Mouse (Mus musculus) C2C12 (cell line): ENCODE measurements around the gene Pkig. TPM values are rescaled to one million over a fixed set of nuclear protein-coding genes. Genes with fewer than 3 reads are reported as not detected.

ENCODE experiments used
- H3K27me3 ChIP-seq: one replicate; pipeline ENCODE4 v1.6.1; 2011; ENCODE audit not compliant: control insufficient read depth, insufficient read depth, insufficient read length
- H3K36me3 ChIP-seq: one replicate; pipeline ENCODE4 v1.6.1; 2011; ENCODE audit not compliant: control insufficient read depth, insufficient read depth
- H3K4me3 ChIP-seq: one replicate; pipeline ENCODE4 v1.5.1; 2011; ENCODE audit warnings: mild to moderate bottlenecking, control low read depth; ENCODE audit not compliant: poor library complexity, insufficient read depth, severe bottlenecking
- H3K79me2 ChIP-seq: one replicate; pipeline ENCODE4 v1.6.1; 2011; ENCODE audit not compliant: control insufficient read depth, insufficient read depth
- H3K79me3 ChIP-seq: one replicate; pipeline ENCODE4 v1.6.1; 2011; ENCODE audit warnings: low read depth, control low read depth
- H3ac ChIP-seq: one replicate; pipeline ENCODE3; 2011; ENCODE audit warnings: low read depth; ENCODE audit not compliant: control insufficient read depth, insufficient read length
- CEBPB ChIP-seq: IDR thresholded peaks from one replicate; pipeline ENCODE4 v1.6.1; 2011; ENCODE audit warnings: low read depth, mild to moderate bottlenecking, control low read depth, moderate library complexity
- CTCF ChIP-seq: IDR thresholded peaks from one replicate; pipeline ENCODE4 v1.5.1; 2011; ENCODE audit not compliant: control insufficient read depth, insufficient read depth, insufficient read length
- FOSL1 ChIP-seq: IDR thresholded peaks from one replicate; pipeline ENCODE4 v1.8.0; 2011; ENCODE audit warnings: mild to moderate bottlenecking, low read length; ENCODE audit not compliant: poor library complexity, insufficient read depth, severe bottlenecking
- MAX ChIP-seq: IDR thresholded peaks from one replicate; pipeline ENCODE4 v1.6.1; 2011; ENCODE audit warnings: mild to moderate bottlenecking, control low read depth
- MYOD1 ChIP-seq: IDR thresholded peaks from one replicate; pipeline ENCODE4 v1.6.1; 2011; ENCODE audit warnings: low read depth; ENCODE audit not compliant: control insufficient read depth, insufficient read length
- MYOG ChIP-seq: IDR thresholded peaks from one replicate; pipeline ENCODE4 v1.6.1; 2011; ENCODE audit not compliant: control insufficient read depth, insufficient read length; ENCODE audit errors: extremely low read depth
- USF1 ChIP-seq: IDR thresholded peaks from one replicate; pipeline ENCODE4 v1.6.1; 2011; ENCODE audit warnings: low read depth, mild to moderate bottlenecking, control low read depth, moderate library complexity
- polyA plus RNA-seq: library from polyadenylated mRNA; unstranded; fragments of >200 nt; fragmentation: generic; extraction: Trizol; gene quantifications from one replicate; pipeline ENCODE4 v1.2.1, GENCODE M21; 2012; ENCODE audit warnings: missing spikeins

The Pkig gene
- polyA plus RNA-seq, 1 experiment: 254 TPM

DNA sequence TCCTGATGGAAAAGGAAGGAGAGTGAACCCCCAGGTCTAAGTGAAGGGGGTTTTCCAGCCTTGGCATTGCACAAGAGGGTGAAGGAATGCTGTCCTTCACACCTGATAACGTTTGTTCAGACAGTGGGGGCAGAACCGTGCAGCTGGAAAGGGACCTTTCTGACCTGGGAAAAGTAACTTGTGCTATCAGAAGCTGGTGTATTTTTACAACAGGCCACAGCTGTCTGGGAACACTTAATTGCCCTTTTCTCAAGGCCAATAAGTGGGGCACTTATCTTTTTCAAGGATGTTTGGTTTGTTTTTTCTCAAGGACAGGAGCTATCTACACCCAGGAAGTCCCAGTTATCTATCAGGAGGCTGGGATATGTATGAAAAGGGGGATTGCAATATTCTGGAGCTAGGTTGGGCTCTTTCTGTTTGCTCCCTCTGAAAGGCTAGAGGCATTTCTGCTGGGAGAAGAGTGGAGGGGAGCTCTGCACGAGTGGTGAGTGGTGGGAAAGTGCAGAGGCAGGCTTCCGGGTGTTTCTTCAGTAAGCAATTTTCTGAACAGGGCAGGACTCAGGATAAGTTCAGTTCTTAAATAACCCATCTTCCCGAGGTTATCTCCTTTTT lies 20.4 kb upstream of the Pkig start:
- Histone ChIP-seq H3K4me3 (no peak overlapping the region), H3K79me3 (peaks cover 19% of the 10 kb centered on the region), H3K79me2 (peaks cover 63% of the 10 kb centered on the region), H3K36me3 (peaks cover 25% of the 10 kb centered on the region), H3K27me3 (no peaks in the 10 kb centered on the region), H3ac (no peak overlapping the region)
- TF ChIP-seq USF1 (no peak), FOSL1 (no peak), MYOG (no peak), MAX (no peak), CEBPB (no peak), MYOD1 (no peak), CTCF (no peak)

DNA sequence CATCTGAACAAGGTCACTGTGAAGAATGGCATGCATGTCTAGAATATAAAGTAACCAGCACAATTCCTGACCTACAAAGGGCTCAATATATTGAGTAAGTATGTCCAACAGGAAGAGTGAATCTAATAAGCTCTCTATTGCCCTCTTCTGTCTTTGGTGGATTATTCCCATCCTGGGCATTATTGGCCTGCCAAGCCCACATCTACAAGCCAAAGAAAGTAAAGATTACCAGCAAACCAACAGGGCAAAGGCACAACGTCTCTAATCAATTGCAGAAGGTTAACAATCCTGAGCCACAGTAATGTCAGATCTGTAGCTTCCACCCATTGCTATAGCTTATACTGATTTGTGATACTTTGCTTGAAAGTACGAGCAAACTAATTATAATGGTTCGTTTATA lies 17.7 kb upstream of the Pkig start:
- no peak overlapping the region for H3K4me3 ChIP-seq
- no peak for TF ChIP-seq MYOD1
- no peak for TF ChIP-seq CEBPB
- no peak for TF ChIP-seq USF1
- no peak for TF ChIP-seq MAX
- no peak for TF ChIP-seq FOSL1
- no peak for TF ChIP-seq MYOG
- TF ChIP-seq CTCF: no peak
- H3K36me3 ChIP-seq: peaks cover 17% of the 10 kb centered on the region
- H3K79me2 ChIP-seq: peaks cover 80% of the 10 kb centered on the region
- no peaks in the 10 kb centered on the region for H3K27me3 ChIP-seq
- H3K79me3 ChIP-seq: peaks cover 30% of the 10 kb centered on the region
- H3ac ChIP-seq: no peak overlapping the region

DNA sequence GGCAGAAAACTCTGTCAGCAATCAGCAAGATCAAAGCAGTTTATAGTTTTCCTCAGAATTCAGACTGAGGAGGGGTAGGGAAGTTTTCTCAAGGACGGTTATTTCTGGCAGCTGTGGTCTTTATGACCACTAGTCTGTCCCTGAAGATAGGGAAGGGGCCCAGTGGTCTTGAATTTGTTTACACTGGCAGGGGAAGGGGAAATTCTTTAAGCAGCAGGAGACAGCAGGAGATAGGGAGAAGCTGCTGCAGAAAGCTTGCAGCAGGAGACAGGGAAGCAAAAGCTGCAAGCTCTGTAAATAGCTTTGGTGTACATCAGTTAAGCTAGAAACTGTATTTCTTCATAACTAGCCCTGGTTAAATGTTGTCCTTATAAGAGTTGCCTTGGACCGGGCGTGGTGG lies 16.5 kb upstream of the Pkig start:
- Histone ChIP-seq H3K27me3 (no peaks in the 10 kb centered on the region), H3K4me3 (no peak overlapping the region), H3K79me2 (peaks cover 77% of the 10 kb centered on the region), H3K79me3 (peaks cover 30% of the 10 kb centered on the region), H3ac (no peak overlapping the region), H3K36me3 (peaks cover 7% of the 10 kb centered on the region)
- TF ChIP-seq FOSL1 (no peak), MYOD1 (no peak), CTCF (no peak), MAX (no peak), MYOG (no peak), USF1 (no peak), CEBPB (no peak)

DNA sequence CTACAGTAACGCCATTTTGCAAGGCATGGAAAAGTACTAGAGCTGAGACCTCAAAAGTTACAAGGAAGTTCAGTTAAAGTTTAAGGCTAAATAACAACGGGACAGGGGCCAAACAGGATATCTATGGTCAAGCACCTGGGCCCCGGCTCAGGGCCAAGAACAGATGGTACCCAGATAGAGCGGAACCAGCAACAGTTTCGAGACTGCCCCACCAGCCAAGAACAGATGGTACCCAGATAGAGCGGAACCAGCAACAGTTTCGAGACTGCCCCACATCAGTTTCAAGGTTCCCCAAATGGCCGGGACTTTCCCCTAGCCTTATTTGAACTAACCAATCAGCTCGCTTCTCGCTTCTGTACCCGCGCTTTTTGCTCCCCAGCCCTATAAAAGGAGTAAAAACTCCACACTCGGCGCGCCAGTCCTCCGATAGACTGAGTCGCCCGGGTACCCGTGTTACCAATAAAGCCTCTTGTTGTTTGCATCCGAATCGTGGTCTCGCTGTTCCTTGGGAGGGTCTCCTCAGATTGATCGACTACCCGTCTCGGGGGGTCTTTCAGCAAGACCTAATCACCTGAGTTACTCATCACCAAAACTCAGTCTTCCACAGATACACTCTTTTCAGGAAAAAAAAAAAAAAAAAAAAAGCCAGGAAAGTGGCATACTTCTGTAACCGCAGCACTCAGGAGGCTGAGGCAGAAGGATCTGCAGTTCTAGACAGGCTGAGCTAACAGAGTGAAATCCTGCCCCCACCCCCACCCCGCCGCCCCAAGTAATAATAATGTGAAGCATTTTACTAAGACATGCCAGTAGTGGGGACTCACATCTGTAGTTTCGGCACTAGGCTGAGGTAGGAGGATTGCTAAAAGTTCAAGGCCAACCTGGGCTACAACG lies 15.3 kb upstream of the Pkig start:
- Histone ChIP-seq H3K27me3 (no peaks in the 10 kb centered on the region), H3K4me3 (no peak overlapping the region), H3K79me2 (peaks cover 66% of the 10 kb centered on the region), H3ac (no peak overlapping the region), H3K79me3 (peaks cover 25% of the 10 kb centered on the region), H3K36me3 (peaks cover 4% of the 10 kb centered on the region)
- TF ChIP-seq MYOD1: no peak
- TF ChIP-seq MAX: no peak
- TF ChIP-seq USF1: no peak
- TF ChIP-seq MYOG: no peak
- no peak for TF ChIP-seq CTCF
- TF ChIP-seq CEBPB: no peak
- no peak for TF ChIP-seq FOSL1

DNA sequence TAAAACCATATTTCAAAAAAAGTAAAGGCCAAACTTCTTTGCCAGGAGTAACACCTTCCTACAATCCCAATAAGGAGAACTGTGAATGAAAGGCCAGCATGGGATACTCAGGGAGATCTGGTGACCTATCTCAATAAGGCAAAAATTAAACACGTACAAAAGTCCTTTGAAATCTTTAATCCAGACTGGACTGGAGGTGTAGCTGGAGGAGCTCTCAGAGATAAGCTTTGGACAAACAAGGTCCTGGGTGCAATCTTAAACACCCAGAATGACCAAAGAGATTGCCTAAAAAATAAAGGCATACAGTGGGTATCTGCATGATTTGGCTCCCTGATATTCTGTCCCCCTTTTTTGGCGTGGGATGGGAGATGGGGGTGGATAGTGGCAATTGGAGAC lies 14.6 kb upstream of the Pkig start:
- no peak overlapping the region for H3ac ChIP-seq
- H3K36me3 ChIP-seq: peaks cover 1% of the 10 kb centered on the region
- no peak for TF ChIP-seq MYOG
- peak overlapping the region; percentile 80 for H3K4me3 ChIP-seq
- H3K27me3 ChIP-seq: no peaks in the 10 kb centered on the region
- H3K79me2 ChIP-seq: peaks cover 60% of the 10 kb centered on the region
- peaks cover 22% of the 10 kb centered on the region for H3K79me3 ChIP-seq

DNA sequence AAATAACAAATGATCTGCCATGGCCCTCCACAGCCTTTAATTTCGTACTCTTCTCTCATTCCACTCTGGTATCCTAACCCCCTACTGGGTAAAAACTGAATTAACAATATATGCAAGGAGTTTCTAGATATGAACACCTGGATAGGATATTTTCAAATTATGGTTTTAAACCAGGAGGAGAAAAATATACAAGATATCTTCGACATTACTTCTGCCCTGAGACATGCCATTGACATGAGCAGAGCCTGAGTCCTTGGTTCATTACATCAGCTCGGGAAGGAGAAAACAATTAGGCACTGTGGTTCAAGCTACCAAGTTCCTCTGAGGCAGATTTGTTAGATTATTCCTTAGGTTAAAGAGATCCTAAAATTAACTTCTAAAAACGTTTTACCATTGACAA lies 14.1 kb upstream of the Pkig start:
- no peaks in the 10 kb centered on the region for H3K36me3 ChIP-seq
- peak overlapping the region; percentile 80 for H3K4me3 ChIP-seq
- peaks cover 55% of the 10 kb centered on the region for H3K79me2 ChIP-seq
- no peaks in the 10 kb centered on the region for H3K27me3 ChIP-seq
- peak overlapping the region; percentile 64 for H3ac ChIP-seq
- peaks cover 20% of the 10 kb centered on the region for H3K79me3 ChIP-seq
- TF ChIP-seq CTCF (no peak), MYOD1 (no peak), MYOG (no peak), FOSL1 (no peak), CEBPB (no peak), USF1 (no peak), MAX (no peak)
